Mouse (Mus musculus) bone marrow macrophage, adult 2 months (primary cell): Measurements from ENCODE around the gene Psma7. TPM values are rescaled to one million over a fixed set of nuclear protein-coding genes. Genes with fewer than 3 reads are reported as not detected.

Experiments used
- H3K27ac ChIP-seq: 2 replicates; pipeline ENCODE4 v1.5.1; 2012; ENCODE audit warnings: low read depth, low read length; ENCODE audit not compliant: insufficient read depth
- H3K4me1 ChIP-seq: 2 replicates; pipeline ENCODE4 v1.6.1; 2012; ENCODE audit warnings: low read length; ENCODE audit not compliant: control insufficient read depth, insufficient read depth
- H3K4me3 ChIP-seq: 2 replicates; pipeline ENCODE4 v1.5.1; 2012; ENCODE audit warnings: mild to moderate bottlenecking, low read length, moderate library complexity; ENCODE audit not compliant: insufficient read depth
- CTCF ChIP-seq: IDR thresholded peaks from 2 replicates; pipeline ENCODE4 v1.5.1; 2012; ENCODE audit warnings: low read depth, mild to moderate bottlenecking, low read length, moderate library complexity
- POLR2A ChIP-seq: IDR thresholded peaks from 2 replicates; pipeline ENCODE4 v1.6.1; 2012; ENCODE audit warnings: mild to moderate bottlenecking, low read depth, low read length, borderline replicate concordance
- polyA plus RNA-seq: library from polyadenylated mRNA; stranded (reverse); fragments of >200 nt; gene quantifications from 2 replicates; pipeline ENCODE4 v1.2.4, GENCODE M21; 2012; ENCODE audit not compliant: missing spikeins, insufficient read depth, insufficient read length

Psma7 gene
- 150 and 155 TPM in 2 replicates for polyA plus RNA-seq

DNA sequence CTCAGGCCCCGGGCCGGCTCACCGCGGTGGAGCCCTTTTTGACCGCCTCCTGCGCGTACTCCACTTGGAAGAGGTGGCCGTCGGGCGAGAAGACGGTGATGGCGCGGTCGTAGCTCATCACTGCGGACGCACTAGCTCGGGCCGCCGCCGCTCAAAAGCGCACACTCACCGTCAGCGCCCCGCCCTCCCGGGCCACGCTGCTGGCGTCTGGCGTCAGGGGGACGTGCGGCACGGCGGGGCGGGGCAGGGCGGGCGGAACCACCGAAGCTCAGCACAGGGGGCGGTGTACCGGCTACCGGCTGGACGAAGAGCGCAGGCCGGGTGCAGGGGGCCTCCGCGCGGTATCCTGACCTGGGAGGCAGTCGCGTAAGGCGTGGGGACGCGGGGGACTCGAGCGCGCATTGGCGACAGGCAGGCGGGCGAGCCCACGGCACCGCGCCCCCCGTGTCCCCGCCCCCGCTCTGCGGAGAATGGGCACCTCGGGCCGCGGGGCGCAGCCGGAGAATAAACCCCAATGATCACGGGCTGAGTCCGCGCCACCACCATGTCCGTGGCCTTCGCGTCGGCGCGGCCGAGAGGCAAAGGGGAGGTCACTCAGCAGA lies at the start of gene Psma7, which contains the start of gene Ss18l1:
Gene Psma7, minus strand, starts transcription at position 178 of the 602 bp plus-strand sequence.
Gene Ss18l1, plus strand, starts transcription at position 254 of the 602 bp plus-strand sequence.
- Histone ChIP-seq H3K4me3 (peak within 1 kb of the TSS; percentile 71), H3K4me1 (peaks cover 23% of the 10 kb centered on the region), H3K27ac (peak within 1 kb of the TSS; percentile 71)
- TF ChIP-seq CTCF (no peak), POLR2A (no peak)

DNA sequence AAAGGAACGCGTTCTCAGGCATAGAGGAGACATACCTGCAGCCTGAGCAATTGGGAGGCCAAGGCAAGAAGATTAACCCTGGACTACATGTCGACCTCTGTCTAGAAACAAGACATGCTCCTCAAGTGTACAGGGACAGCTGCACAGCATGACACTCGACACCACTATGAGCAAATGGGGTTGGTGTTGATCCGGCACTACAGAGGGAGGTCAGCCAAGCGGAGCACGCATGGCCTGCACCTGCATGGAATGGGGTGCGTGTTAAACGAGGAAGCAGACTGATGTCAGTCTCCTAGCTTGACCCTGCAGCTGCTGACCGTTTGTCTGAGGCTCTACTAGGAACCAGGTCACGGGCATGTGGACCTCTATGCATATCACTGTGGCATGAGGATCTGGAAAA lies 48.1 kb upstream of the Psma7 start:
- TF ChIP-seq POLR2A (no peak), CTCF (no peak)
- H3K27ac ChIP-seq = no peak overlapping the region
- H3K4me1 ChIP-seq = no peaks in the 10 kb centered on the region
- H3K4me3 ChIP-seq = no peak overlapping the region

- H3K27ac ChIP-seq = no peak overlapping the region
- no peak for TF ChIP-seq POLR2A
- TF ChIP-seq CTCF = no peak
- no peaks in the 10 kb centered on the region for H3K4me1 ChIP-seq
- no peak overlapping the region for H3K4me3 ChIP-seq
Observed at GRCm38 (mm10) chr2:180087472-180087871, 45.2 kb upstream of the Psma7 start.

GRCm38 (mm10) chr2:180086637-180087027 lies 44.4 kb upstream of the Psma7 start:
- TF ChIP-seq CTCF = no peak
- TF ChIP-seq POLR2A = no peak
- no peak overlapping the region for H3K27ac ChIP-seq
- no peaks in the 10 kb centered on the region for H3K4me1 ChIP-seq
- no peak overlapping the region for H3K4me3 ChIP-seq

DNA sequence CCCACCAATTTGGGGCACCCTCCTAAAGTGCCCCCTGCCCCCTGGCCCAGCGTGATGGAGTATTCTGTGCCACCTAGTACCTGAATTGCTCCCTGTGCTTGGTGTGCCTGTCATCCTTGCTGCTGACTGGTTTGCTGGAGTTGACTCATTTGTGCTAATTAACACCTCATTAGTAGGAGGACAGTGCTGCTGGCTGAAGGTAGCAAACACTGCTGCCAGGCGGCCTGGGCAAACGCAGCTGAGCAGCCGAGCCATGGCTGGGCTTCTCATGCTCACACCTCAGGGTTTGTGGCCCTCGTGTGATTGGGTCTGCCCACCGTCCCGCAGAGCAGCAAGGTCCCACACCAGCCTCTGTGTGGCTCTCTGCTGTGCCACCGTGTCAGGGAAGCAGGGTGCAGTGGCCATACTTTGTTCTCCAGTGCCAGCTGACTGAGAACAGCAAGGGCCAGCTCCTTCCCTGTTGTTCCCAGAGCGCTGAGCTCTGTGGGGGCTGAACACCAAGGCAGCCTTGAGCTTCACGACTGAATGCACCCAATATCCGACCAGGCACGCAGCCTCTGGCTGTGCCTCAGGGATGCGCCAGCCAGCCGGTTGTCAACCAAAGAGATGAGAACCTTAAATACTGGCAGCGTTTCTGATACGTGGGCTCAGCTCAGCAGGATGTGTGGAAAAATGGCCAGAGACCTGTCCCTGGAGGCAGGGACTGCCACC lies 43.8 kb upstream of the Psma7 start:
- TF ChIP-seq CTCF = no peak
- no peak for TF ChIP-seq POLR2A
- no peaks in the 10 kb centered on the region for H3K4me1 ChIP-seq
- no peak overlapping the region for H3K27ac ChIP-seq
- no peak overlapping the region for H3K4me3 ChIP-seq

DNA sequence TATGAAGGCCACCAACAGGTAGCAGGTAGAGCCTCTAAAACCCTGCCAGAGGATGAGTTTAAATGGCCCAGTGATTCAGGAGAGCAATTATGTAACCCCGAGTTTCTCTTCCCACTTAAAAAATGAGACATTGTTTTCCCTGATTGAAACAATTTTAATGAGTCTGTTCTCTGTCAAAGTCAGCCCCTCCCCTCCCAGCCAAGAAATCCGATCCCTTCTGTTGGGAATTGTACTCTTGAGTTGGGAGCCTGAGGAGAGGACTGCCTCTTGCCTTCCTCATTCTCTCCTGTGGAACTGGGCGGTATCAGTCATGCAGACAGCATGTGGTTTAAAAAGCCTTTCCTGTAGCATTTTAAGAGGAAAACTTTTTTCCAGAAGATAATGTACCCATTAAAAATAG lies 42.3 kb upstream of the Psma7 start:
- no peak for TF ChIP-seq CTCF
- Histone ChIP-seq H3K4me1 (no peaks in the 10 kb centered on the region), H3K4me3 (no peak overlapping the region), H3K27ac (no peak overlapping the region)

DNA sequence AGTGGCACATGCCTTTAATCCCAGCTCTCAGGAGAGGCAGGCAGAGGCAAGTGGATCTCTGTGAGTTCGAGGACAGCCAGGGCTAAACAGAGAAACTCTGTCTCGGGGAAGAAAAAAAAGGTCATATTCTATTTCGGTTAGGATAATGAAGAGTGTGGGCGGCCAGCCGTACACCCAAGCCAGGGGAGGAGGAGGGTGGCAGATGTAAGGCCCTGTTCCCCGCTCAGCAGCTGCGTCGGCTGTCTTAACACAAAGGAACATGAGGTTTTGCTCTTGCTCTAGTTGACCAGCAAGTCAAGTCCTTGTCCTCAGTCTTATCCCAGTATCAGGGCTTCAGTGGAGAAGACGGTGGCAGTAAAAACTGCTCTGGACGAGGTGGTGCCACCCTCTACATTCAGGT lies 40.8 kb upstream of the Psma7 start:
- Histone ChIP-seq H3K27ac (no peak overlapping the region), H3K4me3 (no peak overlapping the region), H3K4me1 (no peaks in the 10 kb centered on the region)
- TF ChIP-seq POLR2A (no peak), CTCF (no peak)

DNA sequence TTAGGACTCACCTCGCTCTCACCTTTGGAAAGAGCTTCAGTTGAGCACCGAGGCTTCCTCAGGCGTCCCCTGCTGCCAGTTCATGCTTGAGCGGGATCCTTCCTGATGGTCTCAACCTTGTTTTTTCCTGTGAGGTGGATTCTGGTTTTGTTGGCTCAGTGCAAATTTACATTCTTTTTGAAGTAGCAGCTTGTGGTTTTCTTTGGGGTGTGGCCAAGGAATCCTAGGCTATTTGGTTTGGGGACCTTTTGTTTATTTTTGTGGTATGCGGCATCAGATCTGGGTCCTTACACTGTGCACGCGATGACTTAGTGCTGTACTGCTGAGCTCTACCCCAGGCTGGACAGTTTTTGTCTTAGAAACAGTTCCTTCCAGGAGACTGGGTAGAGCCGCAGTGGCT lies 38.4 kb upstream of the Psma7 start:
- no peak overlapping the region for H3K27ac ChIP-seq
- no peak for TF ChIP-seq POLR2A
- TF ChIP-seq CTCF = no peak
- H3K4me3 ChIP-seq = no peak overlapping the region
- no peaks in the 10 kb centered on the region for H3K4me1 ChIP-seq

DNA sequence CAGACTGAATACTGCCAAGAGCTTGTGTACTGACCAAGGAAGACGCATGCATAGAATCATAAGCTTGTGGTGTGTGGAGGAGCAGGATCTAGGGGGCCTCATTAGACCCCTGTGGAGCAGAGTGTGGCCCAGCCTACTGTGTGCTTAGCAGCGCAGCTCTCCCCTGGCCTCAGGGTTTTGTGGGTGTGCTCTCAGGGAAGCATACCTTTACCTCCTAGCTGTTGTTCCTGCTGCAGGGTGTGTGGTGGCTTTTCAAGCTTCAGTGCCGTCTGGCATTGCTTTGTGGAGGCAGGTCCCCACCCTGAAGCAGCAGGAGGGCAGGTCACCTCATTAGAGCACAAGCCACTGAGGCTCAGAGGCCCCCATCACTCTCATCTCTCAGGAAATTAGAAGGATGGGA lies 35.4 kb upstream of the Psma7 start:
- no peak for TF ChIP-seq POLR2A
- no peak for TF ChIP-seq CTCF
- H3K27ac ChIP-seq = no peak overlapping the region
- no peak overlapping the region for H3K4me3 ChIP-seq
- no peaks in the 10 kb centered on the region for H3K4me1 ChIP-seq

GRCm38 (mm10) chr2:180072886-180073285 lies 30.7 kb upstream of the Psma7 start:
- Histone ChIP-seq H3K4me3 (no peak overlapping the region), H3K4me1 (peaks cover 7% of the 10 kb centered on the region), H3K27ac (no peak overlapping the region)
- TF ChIP-seq POLR2A (no peak), CTCF (no peak)
